Mouse (Mus musculus) layer of hippocampus, adult 11-12 months (tissue): ENCODE data around the gene Zswim8.

Experiments
- DNase-seq: peaks from one replicate; pipeline ENCODE4 v3.0.0; 2022; ENCODE audit warnings: low spot score

Gene Zswim8

DNA sequence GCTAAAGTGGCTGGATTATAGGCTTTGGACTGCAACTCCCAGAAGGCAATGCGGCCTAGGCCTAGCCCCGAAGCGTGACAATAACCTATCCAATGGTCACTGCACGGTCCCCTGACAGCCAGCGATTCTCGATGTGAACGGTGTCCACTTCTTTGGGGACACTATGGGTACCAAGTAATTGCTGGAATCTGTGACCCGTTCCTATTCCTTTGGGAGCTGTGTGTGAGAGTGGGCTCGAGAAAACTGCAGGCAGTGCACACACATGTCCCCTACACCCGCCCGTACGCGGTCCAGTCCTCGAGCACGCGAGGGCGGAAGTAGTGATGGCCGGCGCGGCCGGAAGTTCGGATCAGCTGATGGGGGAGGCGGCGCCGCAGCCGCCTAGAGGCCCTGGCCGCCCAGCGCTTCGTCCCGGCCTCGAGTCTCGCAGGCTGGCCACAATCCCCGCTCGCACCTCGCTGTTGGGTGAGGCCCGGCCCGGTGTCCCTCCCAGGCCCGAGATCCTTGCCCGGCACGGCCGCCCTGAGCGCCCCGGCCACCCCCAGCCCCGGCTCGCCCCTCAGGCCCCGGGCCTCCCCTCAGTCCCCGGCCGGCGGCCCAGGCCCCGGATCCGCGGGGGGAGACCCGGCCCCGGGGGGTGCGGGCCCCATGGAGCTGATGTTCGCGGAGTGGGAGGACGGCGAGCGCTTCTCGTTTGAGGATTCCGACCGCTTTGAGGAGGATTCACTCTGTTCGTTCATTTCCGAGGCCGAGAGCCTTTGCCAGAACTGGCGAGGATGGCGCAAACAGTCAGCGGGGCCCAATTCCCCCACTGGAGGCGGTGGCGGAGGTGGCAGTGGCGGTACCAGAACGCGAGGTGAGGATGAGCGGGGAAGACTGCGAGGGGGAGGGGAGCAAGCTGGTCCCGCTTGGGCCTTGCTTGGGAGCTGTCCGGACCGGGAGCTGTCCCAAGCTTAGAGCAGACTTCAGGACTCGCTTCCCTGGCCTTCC lies at the start of gene Zswim8:
Gene Zswim8, plus strand, starts transcription at position 352 of the 990 bp plus-strand sequence.
- peak; percentile 90 for DNase-seq

GRCm38 (mm10) chr14:20658326-20658725 lies 49.0 kb upstream of the Zswim8 start:
- peak; percentile 66 for DNase-seq

- DNase-seq: no peak
Observed at GRCm38 (mm10) chr14:20658902-20659301, 48.5 kb upstream of the Zswim8 start.

GRCm38 (mm10) chr14:20659687-20660086 lies 47.7 kb upstream of the Zswim8 start:
- DNase-seq: no peak

GRCm38 (mm10) chr14:20660827-20661660 lies 46.3 kb upstream of the Zswim8 start:
- DNase-seq: peak; percentile 97

- peak; percentile 29 for DNase-seq
Observed at GRCm38 (mm10) chr14:20661661-20662331, 45.6 kb upstream of the Zswim8 start.

DNA sequence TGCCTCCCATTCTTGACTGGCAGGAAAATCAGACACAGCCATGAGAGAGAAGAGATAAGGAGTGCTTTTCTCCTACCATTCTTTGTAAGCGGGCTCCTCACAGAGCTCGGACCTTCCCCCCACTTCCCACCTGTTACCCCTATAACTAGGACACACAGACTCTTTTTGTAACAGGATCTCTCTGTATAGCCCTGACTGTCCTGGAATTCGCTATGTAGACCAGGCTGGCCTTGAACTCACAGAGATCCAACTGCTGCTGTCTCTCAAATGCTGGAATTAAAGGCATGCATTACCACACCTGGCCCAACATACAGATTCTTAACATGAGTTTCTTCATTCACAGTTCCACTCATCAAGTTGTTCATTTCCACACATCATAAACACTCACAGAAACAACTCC lies 44.6 kb upstream of the Zswim8 start:
- DNase-seq: no peak

GRCm38 (mm10) chr14:20663601-20664000 lies 43.8 kb upstream of the Zswim8 start:
- DNase-seq: no peak

DNA sequence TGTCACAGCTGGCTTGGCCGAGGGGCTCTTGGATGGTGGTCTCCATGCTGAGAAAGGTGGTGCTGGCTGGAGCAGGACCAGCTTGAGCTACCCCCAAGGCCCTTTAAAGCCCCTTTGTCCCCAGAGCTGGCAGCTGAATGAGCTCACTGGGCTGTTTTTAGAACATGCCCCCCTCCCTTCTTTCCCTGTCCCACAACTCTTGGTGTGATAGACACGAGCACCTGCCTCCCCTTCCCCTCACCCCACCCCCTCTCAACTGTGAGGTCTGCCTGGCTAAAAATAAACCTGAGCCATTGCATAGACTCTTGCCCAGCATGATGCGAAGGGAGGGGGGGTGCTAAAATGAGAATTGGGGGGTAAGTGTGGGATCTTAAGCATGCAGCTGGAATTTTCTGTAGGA lies 42.9 kb upstream of the Zswim8 start:
- no peak for DNase-seq

DNA sequence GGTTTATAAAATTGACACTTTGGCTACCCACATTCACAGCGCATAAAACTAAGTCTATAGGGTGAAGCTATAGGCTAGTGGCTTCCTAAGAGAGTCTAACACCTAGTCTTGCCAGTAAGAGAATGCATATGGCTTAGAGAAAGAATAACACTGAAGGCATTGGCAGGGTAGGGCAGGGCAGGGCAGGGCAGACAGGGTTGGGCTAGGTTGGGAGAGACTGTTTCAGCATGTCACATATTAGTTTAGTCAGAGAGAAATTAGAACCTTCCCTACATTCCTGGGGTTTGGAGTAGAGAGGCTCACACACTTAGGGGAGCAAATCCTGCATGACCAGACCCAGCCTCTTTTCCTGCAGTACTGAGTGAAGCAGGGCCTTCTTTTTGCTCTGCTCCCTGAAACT lies 39.9 kb upstream of the Zswim8 start:
- no peak for DNase-seq

DNA sequence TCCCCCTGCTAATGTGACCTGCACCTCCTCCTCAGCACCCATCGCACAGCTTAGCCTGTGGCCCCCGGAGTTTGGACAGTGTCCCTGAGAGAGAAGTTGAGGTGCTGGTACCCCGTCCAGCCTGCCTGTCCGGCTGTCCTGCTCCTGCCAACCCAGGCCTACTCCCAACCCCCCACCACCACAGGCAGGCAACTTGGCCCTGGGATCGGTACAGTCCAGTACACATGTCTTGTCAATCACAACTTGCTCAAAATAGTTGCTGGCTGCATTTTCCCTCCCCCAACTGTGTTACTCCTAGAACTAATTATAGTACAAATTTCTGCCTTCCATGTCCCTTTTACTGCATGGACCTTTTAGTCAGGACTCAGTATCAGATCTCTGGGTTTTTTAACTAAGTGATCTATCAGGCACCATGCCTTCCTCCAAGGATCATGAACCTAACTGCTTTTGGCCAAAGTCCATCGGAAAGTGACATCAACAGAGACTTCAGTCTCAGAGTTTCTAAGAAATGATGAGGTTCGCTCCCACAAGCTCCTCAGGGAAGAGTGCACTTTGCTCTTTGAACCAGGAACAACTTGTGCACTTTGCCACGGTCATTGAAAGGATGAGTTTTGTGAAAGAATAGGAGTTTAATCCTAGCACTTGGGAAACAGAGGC lies 39.1 kb upstream of the Zswim8 start, which contains the start of gene Synpo2l:
Gene Synpo2l, minus strand, starts transcription at position 201 of the 657 bp plus-strand sequence.
- no peak for DNase-seq

DNA sequence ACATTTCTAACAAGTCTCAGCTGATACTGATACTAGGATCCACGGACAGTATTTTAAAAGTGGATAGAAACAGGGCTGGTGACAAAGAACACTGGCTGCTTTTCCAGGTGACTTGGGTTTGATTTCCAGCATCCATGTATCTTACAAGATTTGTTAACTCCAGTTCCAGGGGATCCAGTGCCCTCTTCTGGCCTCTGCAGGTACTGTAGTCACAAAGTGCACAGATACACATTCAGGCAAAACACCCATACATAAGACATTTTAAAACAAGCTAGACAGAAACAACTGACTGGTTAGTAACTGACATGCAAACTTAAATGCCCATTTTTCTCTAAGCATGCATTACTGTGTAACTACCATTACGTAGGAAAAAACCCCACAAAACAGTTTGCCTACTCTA lies 34.4 kb upstream of the Zswim8 start:
- DNase-seq: no peak

DNA sequence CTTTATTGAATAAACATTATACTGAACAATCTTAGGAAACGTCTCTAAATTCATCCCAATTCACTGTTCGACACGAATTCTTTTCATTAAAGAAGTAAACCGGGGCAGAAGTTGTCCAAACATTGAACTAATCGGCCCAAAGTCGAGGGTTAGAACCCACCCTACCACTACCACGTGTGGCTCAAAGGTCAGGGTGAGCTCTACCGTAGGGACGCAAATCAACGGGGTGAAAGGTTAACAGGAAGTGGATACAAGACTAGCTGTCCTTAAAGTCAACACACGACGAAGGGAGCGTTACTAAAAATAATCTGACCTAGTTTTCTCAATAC lies 33.7 kb upstream of the Zswim8 start:
- no peak for DNase-seq

GRCm38 (mm10) chr14:20674064-20674833 lies 33.1 kb upstream of the Zswim8 start, which contains the start of gene Sec24c:
TSS of gene Sec24c (plus strand) at chr14:20674308.
- DNase-seq: peak; percentile 94

- DNase-seq: no peak
Observed at GRCm38 (mm10) chr14:20677906-20678305, 29.4 kb upstream of the Zswim8 start.

DNA sequence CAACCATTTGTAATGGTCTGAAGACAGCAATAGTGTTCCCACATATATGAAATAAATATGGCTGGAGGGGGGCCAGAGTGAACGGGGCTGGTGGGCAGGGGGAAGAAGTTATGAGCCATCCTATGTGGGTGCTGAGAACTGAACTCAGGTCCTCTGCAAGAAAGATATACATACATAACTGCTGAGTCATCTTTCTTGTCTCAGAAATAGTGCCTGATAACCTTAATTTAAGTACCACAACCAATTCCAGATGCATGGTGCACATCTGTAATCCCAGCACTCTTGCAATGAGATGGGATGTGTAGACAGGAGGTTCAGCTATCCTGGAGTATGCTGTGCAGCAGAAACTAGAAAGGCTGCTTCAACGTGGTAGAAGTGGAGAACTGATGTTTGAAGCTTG lies 25.6 kb upstream of the Zswim8 start:
- no peak for DNase-seq

DNA sequence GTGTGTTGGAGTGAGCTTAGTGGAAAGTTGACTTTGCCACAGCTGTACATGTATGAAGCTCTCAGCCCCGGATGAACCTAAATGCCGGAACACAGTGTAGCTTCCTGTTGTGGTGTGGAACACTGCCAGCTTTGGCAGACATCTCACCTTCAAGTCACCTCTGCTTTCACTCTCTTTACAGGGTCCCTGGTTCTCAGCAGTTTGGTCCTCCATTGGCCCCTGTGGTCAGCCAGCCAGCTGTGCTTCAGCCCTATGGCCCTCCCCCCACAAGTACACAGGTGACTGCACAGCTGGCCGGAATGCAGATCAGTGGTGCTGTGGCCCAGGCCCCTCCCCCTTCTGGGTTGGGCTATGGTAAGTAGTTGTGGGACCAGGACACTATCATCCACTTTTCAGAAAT lies 24.9 kb upstream of the Zswim8 start:
- DNase-seq: no peak

DNA sequence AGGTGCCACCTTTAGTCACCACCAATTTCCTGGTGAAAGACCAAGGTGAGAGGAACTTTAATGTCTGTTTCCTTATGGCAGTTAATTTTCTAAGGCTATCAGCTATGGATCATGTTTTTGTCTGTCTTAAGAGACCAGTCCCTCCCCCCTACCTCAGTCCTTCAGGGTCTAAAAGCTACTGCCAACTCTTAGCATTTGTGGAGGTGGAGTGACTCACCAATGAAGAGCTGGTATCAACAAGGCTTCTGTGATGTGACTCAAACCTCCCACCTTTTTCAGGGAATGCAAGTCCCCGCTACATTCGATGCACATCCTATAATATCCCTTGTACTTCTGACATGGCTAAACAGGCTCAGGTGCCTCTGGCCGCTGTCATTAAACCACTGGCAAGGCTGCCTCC lies 20.8 kb upstream of the Zswim8 start:
- DNase-seq: no peak

- no peak for DNase-seq
Observed at GRCm38 (mm10) chr14:20689009-20689408, 18.3 kb upstream of the Zswim8 start.

DNA sequence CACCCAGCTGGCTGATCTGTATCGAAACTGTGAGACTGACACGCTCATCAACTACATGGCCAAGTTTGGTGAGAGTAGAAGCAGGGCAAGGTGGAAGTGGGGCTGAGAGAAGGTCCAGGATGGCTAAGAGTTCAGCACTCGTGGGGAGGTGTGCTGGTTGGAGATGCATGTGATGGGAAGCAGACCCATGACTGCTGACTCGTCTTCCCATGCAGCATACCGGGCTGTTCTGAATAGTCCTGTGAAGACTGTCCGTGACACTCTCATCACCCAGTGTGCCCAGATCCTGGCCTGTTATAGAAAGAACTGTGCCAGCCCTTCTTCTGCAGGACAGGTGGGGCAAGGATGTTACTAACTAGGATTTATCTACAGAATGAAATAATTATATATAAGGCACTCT lies 15.6 kb upstream of the Zswim8 start:
- DNase-seq: no peak

GRCm38 (mm10) chr14:20693589-20694101 lies 13.7 kb upstream of the Zswim8 start:
- no peak for DNase-seq
